Mouse (Mus musculus) spleen, adult 2 months (tissue): ENCODE results near the gene Gnaq. TPM values are rescaled to one million over a fixed set of nuclear protein-coding genes. Genes with fewer than 3 reads are reported as not detected.

ENCODE experiments used
- DNase-seq, 2 experiments: peaks; one replicate each; pipeline versions ENCODE4 v3.0.0 to v3.0.0-alpha.2; 2012 to 2021; ENCODE audit warnings: low spot score in 2 of 2, low read depth in 1 of 2
- H3K27ac ChIP-seq: fragments of 200-500 bp; 2 replicates; pipeline ENCODE4 v1.5.1; 2012; ENCODE audit warnings: low read length, inconsistent platforms; ENCODE audit not compliant: insufficient read depth
- H3K27me3 ChIP-seq: fragments of 200-500 bp; 2 replicates; pipeline ENCODE4 v1.6.1; 2012; ENCODE audit warnings: mild to moderate bottlenecking, moderate library complexity, low read length, inconsistent platforms; ENCODE audit not compliant: control insufficient read depth, insufficient read depth
- H3K36me3 ChIP-seq: fragments of 200-500 bp; 2 replicates; pipeline ENCODE4 v1.6.1; 2012; ENCODE audit warnings: mild to moderate bottlenecking, low read length, inconsistent platforms; ENCODE audit not compliant: control insufficient read depth, insufficient read depth
- H3K4me1 ChIP-seq: fragments of 200-500 bp; 2 replicates; pipeline ENCODE4 v1.6.1; 2011; ENCODE audit warnings: inconsistent platforms; ENCODE audit not compliant: control insufficient read depth, insufficient read depth, insufficient read length
- H3K4me3 ChIP-seq: fragments of 200-500 bp; 2 replicates; pipeline ENCODE4 v1.5.1; 2011; ENCODE audit warnings: mild to moderate bottlenecking, inconsistent platforms; ENCODE audit not compliant: insufficient read depth, insufficient read length; ENCODE audit errors: extremely low read depth
- CTCF ChIP-seq: fragments of 200-500 bp; IDR thresholded peaks from 2 replicates; pipeline ENCODE4 v1.5.1; 2011; ENCODE audit warnings: mild to moderate bottlenecking, inconsistent platforms; ENCODE audit not compliant: insufficient read depth, insufficient read length, insufficient replicate concordance; ENCODE audit errors: extremely low read depth
- POLR2A ChIP-seq: fragments of 200-500 bp; IDR thresholded peaks from 2 replicates; pipeline ENCODE4 v1.6.1; 2011; ENCODE audit warnings: low read depth, low read length, inconsistent platforms
- WGBS: fragments of 180-500 bp; shearing (Covaris S2); methylation state at CpG from one replicate; pipeline ENCODE4 v1.1.7; 2018; 5-methylcytosine and 5-hydroxymethylcytosine counted together
- polyA plus RNA-seq: library from polyadenylated mRNA; depleted of rRNA; stranded (reverse); fragments of >200 nt; gene quantifications from 2 replicates; pipeline ENCODE4 v1.2.3, GENCODE M21; 2012

The Gnaq gene
- polyA plus RNA-seq, 1 experiment, result 7.3 TPM

- Histone ChIP-seq H3K27me3 (no peaks in the 10 kb centered on the region), H3K36me3 (no peaks in the 10 kb centered on the region), H3K4me1 (no peaks in the 10 kb centered on the region; the same call in 1 of the 2 replicates), H3K4me3 (no peak overlapping the region), H3K27ac (no peak overlapping the region)
- TF ChIP-seq CTCF (no peak), POLR2A (no peak)
- WGBS, result 16% methylated on average over 1 of the region's 1 CpGs
- no peak for DNase-seq
Observed at GRCm38 (mm10) chr19:16231584-16231983, 99.0 kb downstream of the Gnaq start.

GRCm38 (mm10) chr19:16235594-16235993 is 103.0 kb downstream of the Gnaq start:
- WGBS, result 94% methylated on average over 8 of the region's 8 CpGs
- no peak for DNase-seq
- H3K4me3 ChIP-seq, result no peak overlapping the region

GRCm38 (mm10) chr19:16237034-16237433 is 104.4 kb downstream of the Gnaq start:
- Histone ChIP-seq H3K36me3 (no peaks in the 10 kb centered on the region), H3K27ac (no peak overlapping the region), H3K27me3 (no peaks in the 10 kb centered on the region), H3K4me3 (no peak overlapping the region), H3K4me1 (peaks cover 9% of the 10 kb centered on the region)
- WGBS, result 95% methylated on average over 1 of the region's 1 CpGs
- TF ChIP-seq POLR2A (no peak), CTCF (no peak)
- DNase-seq, result no peak

More at GRCm38 (mm10) chr19:16235594-16235993, 103.0 kb downstream of the Gnaq start:
- Histone ChIP-seq H3K27me3 (no peaks in the 10 kb centered on the region), H3K36me3 (no peaks in the 10 kb centered on the region), H3K4me1 (peaks cover 9% of the 10 kb centered on the region), H3K27ac (no peak overlapping the region)
- TF ChIP-seq CTCF, result no peak

DNA sequence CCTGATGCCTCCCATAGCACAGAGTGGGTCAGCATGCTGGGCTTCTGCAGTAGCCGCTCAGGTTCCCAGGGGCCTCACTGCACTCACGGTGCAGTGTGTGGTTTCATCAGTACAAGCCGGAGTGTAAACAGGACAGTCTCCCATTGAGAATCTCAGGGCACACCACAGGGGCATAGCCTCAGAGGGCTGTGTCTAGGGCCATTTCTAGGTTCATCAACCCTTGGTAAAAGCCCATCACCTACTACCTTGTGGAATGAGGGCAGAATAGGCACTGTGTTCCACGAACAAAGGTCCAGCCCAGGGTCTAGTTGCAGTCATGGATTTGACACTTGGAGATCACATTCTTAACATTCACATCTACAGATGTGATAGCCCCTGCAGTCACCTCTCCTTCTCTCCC is 105.4 kb downstream of the Gnaq start:
- Histone ChIP-seq H3K36me3 (no peaks in the 10 kb centered on the region), H3K27me3 (no peaks in the 10 kb centered on the region)
- WGBS, result 91% methylated on average over 4 of the region's 4 CpGs

DNA sequence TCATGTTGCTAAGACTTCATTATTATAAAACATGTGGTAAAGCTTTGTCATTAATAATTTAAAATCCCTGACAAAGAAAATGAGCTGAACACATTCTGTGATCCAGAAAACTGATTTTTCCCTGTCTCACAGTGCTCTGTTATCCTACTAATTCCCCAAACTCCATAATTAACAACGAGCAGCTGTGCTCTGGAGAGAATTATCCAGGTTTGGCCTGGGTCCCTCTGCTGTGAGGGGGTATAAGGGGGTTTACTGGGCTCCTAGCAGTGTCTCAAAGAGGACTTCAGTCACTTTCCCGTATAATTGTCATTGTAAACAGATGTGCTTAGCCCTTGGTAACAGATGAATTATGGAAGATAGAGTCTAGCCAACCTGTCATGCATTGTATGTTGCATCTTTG is 105.9 kb downstream of the Gnaq start:
- Histone ChIP-seq H3K27ac (no peak overlapping the region), H3K36me3 (no peaks in the 10 kb centered on the region), H3K4me1 (peaks cover 9% of the 10 kb centered on the region), H3K4me3 (no peak overlapping the region), H3K27me3 (no peaks in the 10 kb centered on the region)
- WGBS, result 82% methylated on average over 2 of the region's 2 CpGs
- TF ChIP-seq CTCF (no peak), POLR2A (no peak)
- no peak for DNase-seq

More for the DNA sequence above, 105.4 kb downstream of the Gnaq start:
- H3K27ac ChIP-seq, result peak overlapping the region; percentile 28; the same call in 1 of the 2 replicates
- TF ChIP-seq CTCF (no peak), POLR2A (no peak)
- no peak overlapping the region for H3K4me3 ChIP-seq
- no peak for DNase-seq
- peaks cover 9% of the 10 kb centered on the region for H3K4me1 ChIP-seq

- H3K4me1 ChIP-seq, result peaks cover 3% of the 10 kb centered on the region
- 81% methylated on average over 3 of the region's 3 CpGs for WGBS
Observed at GRCm38 (mm10) chr19:16242708-16243107, 110.1 kb downstream of the Gnaq start.

DNA sequence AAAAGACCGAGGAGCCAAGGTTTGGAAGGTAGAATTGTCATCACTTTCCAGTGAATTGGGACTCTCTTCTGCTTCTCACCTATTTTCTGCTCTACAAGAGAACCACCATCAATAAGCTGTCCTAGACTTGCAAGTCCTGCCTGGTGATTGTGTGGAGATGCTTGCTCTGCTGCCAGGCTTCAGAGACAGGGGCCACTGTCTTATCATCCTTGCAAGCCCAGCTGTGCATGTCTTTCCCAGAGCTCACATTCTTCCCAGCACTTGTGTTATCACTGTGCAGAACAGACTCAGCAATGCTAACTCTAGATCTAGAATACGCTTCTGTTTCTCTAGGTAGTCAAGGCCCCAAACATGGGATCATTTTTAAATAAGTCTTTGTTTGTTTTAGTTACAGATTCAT is 116.4 kb downstream of the Gnaq start:
- H3K36me3 ChIP-seq, result no peaks in the 10 kb centered on the region
- TF ChIP-seq POLR2A, result no peak
- no peak for TF ChIP-seq CTCF
- H3K27ac ChIP-seq, result no peak overlapping the region
- WGBS, result 90% methylated on average over 2 of the region's 2 CpGs
- no peaks in the 10 kb centered on the region for H3K27me3 ChIP-seq
- no peak overlapping the region for H3K4me3 ChIP-seq
- no peak for DNase-seq
- H3K4me1 ChIP-seq, result peaks cover 12% of the 10 kb centered on the region

More at GRCm38 (mm10) chr19:16242708-16243107, 110.1 kb downstream of the Gnaq start:
- no peak for TF ChIP-seq CTCF
- no peak for TF ChIP-seq POLR2A
- H3K4me3 ChIP-seq, result no peak overlapping the region
- no peaks in the 10 kb centered on the region for H3K36me3 ChIP-seq
- no peaks in the 10 kb centered on the region for H3K27me3 ChIP-seq
- no peak overlapping the region for H3K27ac ChIP-seq
- DNase-seq, result no peak
